Mouse (Mus musculus) lung, embryonic 16.5 days (tissue): ENCODE measurements around the gene Nhsl1. TPM values are rescaled to one million over a fixed set of nuclear protein-coding genes. Genes with fewer than 3 reads are reported as not detected.
A peak's percentile ranks its signal among the peaks of the same experiment; 100 is the strongest.

Experiments used
- ATAC-seq: fragments of 200-750 bp; cut with Nextera tagmentation; 2 replicates; pipeline ENCODE4 v1.8.0; 2017; ENCODE audit warnings: low read depth, mild to moderate bottlenecking, moderate library complexity
- H3K27ac ChIP-seq: fragments of 300-500 bp; sonication (generic); 2 replicates; pipeline ENCODE4 v1.5.1; 2014; ENCODE audit warnings: mild to moderate bottlenecking, control low read depth, low read length
- H3K27me3 ChIP-seq: fragments of 300-500 bp; sonication (generic); 2 replicates; pipeline ENCODE4 v1.6.1; 2014; ENCODE audit warnings: low read depth, low read length, mixed read lengths; ENCODE audit not compliant: control insufficient read depth, insufficient read depth
- H3K36me3 ChIP-seq: fragments of 300-500 bp; sonication (generic); 2 replicates; pipeline ENCODE4 v1.6.1; 2014; ENCODE audit warnings: low read length; ENCODE audit not compliant: control insufficient read depth, insufficient read depth
- H3K4me1 ChIP-seq: fragments of 300-500 bp; sonication (generic); replicated peaks from 2 replicates; pipeline ENCODE4 v1.6.1; 2014; ENCODE audit warnings: low read length, mixed read lengths; ENCODE audit not compliant: control insufficient read depth, insufficient read depth
- H3K4me2 ChIP-seq: fragments of 300-500 bp; sonication (generic); 2 replicates; pipeline ENCODE4 v1.6.1; 2014; ENCODE audit warnings: low read depth, low read length, control low read depth
- H3K4me3 ChIP-seq: fragments of 300-500 bp; sonication (generic); 2 replicates; pipeline ENCODE4 v1.5.1; 2014; ENCODE audit warnings: mild to moderate bottlenecking, low read length, control low read depth
- H3K9ac ChIP-seq: fragments of 300-500 bp; sonication (generic); 2 replicates; pipeline ENCODE4 v1.6.1; 2014; ENCODE audit warnings: low read length, control low read depth
- H3K9me3 ChIP-seq: fragments of 300-500 bp; sonication (generic); 2 replicates; pipeline ENCODE4 v1.6.1; 2016; ENCODE audit warnings: low read length; ENCODE audit not compliant: control insufficient read depth
- WGBS: fragments of 180-500 bp; shearing (Covaris S2); extraction: QIAGEN DNeasy Blood & Tissue Kit; methylation state at CpG from one replicate; pipeline ENCODE4 v1.1.7; 2014; 5-methylcytosine and 5-hydroxymethylcytosine counted together
- polyA plus RNA-seq: library from polyadenylated mRNA; unstranded; fragments of >200 nt; fragmentation: Nextera tagmentation; extraction: Ambion mirVana; gene quantifications from 2 replicates; pipeline ENCODE4 v1.2.1, GENCODE M21; 2015

Gene Nhsl1
- polyA plus RNA-seq, 1 experiment from 2014 or later: 4.6 TPM

DNA sequence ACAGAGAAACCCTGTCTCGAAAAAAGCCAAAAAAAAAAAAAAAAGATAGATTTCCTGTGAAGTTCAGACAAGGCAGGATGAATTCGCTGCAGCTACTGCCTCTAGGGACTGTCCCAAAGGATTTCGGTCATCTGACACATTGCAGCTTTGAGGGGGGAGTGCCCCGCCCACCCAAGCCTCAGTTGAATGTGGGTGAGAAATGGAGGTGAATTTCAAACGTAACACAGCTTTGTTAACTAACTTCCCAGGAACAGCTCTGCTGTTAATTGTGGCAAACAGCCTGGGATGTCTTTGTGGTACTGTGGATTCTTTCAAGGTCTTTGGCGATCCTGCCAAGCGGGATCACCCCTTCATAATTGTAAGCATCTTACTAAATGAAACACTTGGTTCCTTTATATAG lies 67.4 kb downstream of the Nhsl1 start:
- Histone ChIP-seq H3K27me3 (no peaks in the 10 kb centered on the region), H3K4me2 (no peak overlapping the region), H3K9ac (no peak overlapping the region), H3K9me3 (no peaks in the 10 kb centered on the region), H3K4me1 (peaks cover 4% of the 10 kb centered on the region), H3K27ac (no peak overlapping the region), H3K4me3 (no peak overlapping the region), H3K36me3 (no peaks in the 10 kb centered on the region)
- 42% methylated on average over 7 of the region's 7 CpGs for WGBS
- no peak for ATAC-seq

DNA sequence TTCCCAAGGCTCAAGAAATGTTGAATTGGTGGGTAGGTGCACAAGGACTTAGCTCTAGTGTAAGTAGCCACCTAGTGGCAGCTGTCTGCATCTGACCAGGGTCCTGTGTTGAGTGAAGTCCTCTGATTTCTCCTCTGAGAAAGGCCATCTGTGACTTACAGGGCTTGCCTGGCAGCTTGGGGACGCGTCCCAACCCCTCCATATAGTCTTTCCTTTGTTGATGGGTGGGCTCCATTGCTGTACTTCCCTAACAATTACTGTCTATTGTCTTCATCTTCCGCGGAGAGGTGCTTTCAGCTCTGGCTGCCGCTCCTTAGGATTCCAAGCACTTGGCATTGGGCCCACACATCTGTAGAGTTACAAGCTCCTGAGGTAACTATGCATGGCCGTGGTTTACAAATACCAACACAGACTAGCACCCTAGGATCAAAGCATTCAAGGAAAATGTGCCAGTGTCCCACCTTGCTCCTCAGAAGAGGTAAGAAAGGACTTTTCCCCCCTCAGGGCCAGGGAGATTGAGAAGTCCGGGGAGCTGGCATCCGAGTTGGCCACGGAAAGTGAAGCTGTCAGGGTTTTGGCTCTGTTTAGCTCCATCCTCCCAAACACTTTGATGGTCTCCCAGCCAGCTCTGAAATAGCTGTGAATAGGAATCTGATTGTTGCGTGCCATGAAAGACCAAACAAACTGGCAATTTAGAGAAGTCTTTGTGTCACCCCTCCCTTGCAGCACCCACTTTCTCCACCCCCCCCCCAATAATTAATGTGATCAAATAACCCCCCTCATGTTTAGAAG lies 70.2 kb downstream of the Nhsl1 start:
- WGBS: 23% methylated on average over 10 of the region's 10 CpGs
- Histone ChIP-seq H3K9ac (no peak overlapping the region), H3K9me3 (no peaks in the 10 kb centered on the region), H3K27me3 (no peaks in the 10 kb centered on the region), H3K36me3 (no peaks in the 10 kb centered on the region), H3K4me1 (peaks cover 4% of the 10 kb centered on the region), H3K4me2 (peak overlapping the region; percentile 24; the same call in 1 of the 2 replicates), H3K4me3 (no peak overlapping the region), H3K27ac (peak overlapping the region; percentile 38; the same call in 1 of the 2 replicates)
- peak; percentile 90 for ATAC-seq

DNA sequence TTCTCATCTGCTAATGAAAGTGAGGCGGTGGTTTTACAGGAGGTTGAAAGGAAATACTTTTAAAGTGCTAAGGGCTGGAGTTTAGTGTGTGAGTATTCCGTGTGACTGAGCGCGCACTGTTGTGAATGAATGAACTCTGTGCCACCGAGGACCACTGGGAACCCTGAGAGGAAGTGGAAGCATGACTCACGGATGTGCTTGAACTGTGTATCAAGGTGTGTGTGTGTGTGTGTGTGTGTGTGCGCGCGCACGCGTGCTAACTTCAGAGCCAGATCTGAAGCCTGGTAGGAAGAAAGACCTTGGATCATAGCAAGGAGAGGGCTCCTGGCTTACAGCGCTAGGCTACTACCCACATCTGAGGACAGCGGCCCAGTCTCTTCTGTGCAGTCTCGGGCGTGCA lies 71.2 kb downstream of the Nhsl1 start:
- Histone ChIP-seq H3K9me3 (no peaks in the 10 kb centered on the region), H3K4me3 (no peak overlapping the region), H3K4me2 (no peak overlapping the region), H3K27me3 (no peaks in the 10 kb centered on the region), H3K9ac (no peak overlapping the region), H3K27ac (no peak overlapping the region), H3K4me1 (peaks cover 4% of the 10 kb centered on the region), H3K36me3 (no peaks in the 10 kb centered on the region)
- ATAC-seq: no peak
- WGBS: 79% methylated on average over 15 of the region's 15 CpGs

DNA sequence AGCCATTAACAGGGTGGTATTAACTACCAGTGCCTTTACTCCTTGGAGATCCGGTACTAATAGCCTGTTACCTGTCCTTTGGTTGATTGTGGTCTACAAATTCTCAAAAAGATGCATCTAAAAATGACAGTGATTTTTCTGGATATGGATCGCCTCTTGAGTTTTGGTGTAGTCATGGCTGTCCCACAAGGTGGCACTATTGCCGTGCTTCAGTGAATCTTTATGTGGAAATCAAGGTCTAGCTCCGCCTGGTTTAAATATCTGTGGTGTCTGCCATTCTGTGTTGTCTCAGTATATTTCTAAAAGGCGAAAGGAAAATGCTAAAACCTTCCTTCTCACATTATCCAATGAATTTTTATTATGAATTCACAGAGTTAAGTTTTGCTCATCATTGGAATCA lies 72.8 kb downstream of the Nhsl1 start:
- Histone ChIP-seq H3K36me3 (no peaks in the 10 kb centered on the region), H3K27ac (no peak overlapping the region), H3K27me3 (no peaks in the 10 kb centered on the region), H3K9ac (no peak overlapping the region), H3K4me2 (no peak overlapping the region), H3K4me3 (no peak overlapping the region), H3K4me1 (peaks cover 4% of the 10 kb centered on the region), H3K9me3 (no peaks in the 10 kb centered on the region)
- peak; percentile 39; the same call in 1 of the 2 replicates for ATAC-seq
- WGBS: 36% methylated on average over 5 of the region's 5 CpGs

DNA sequence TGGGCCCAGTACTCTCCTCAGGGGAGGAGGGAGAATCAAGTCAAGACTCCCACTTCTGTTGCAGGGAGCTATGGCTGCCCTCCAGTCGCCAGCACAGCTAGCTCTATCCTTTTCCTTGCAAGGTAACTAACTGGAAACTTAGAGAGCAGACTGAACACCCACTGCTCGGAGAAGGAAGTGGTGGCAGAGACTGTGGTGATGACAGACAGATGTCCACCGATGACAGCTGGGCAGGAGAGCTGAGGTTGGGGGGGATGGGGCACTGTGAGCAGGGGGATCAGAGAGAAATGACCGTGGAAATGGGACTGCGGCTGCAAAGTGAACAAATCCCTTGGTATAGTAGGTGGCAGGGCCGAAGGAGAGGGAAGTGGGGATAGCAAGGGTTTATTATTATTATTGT lies 73.5 kb downstream of the Nhsl1 start:
- H3K9ac ChIP-seq: no peak overlapping the region
- no peak overlapping the region for H3K27ac ChIP-seq
- no peaks in the 10 kb centered on the region for H3K9me3 ChIP-seq
- H3K4me3 ChIP-seq: no peak overlapping the region
- no peak overlapping the region for H3K4me2 ChIP-seq
- no peaks in the 10 kb centered on the region for H3K27me3 ChIP-seq
- no peaks in the 10 kb centered on the region for H3K36me3 ChIP-seq
- peaks cover 4% of the 10 kb centered on the region for H3K4me1 ChIP-seq
- 72% methylated on average over 6 of the region's 6 CpGs for WGBS
- no peak for ATAC-seq

DNA sequence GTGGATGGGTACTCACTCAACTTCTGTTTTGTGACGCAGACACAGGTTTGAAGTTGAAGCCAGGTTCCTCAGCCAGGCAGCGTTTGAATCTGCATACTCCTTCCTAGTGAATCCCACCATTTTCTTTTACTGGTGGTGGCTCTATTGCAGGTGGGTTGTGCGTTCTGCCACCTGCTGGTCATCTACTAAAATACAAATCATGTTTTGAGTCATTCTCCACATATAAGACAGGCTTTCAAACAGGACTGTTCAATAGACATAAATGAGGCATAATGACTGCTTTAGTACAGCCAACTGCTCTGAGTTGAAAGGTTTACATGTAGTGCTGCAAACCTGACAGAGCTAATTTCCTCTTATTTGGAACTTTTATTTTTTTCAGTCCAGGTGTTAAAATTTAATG lies 75.0 kb downstream of the Nhsl1 start:
- no peak for ATAC-seq
- no peaks in the 10 kb centered on the region for H3K36me3 ChIP-seq
- WGBS: 55% methylated on average over 3 of the region's 3 CpGs
- no peaks in the 10 kb centered on the region for H3K27me3 ChIP-seq
- no peak overlapping the region for H3K4me3 ChIP-seq
- no peak overlapping the region for H3K27ac ChIP-seq
- no peak overlapping the region for H3K9ac ChIP-seq
- no peak overlapping the region for H3K4me2 ChIP-seq
- H3K4me1 ChIP-seq: peaks cover 4% of the 10 kb centered on the region
- no peaks in the 10 kb centered on the region for H3K9me3 ChIP-seq

DNA sequence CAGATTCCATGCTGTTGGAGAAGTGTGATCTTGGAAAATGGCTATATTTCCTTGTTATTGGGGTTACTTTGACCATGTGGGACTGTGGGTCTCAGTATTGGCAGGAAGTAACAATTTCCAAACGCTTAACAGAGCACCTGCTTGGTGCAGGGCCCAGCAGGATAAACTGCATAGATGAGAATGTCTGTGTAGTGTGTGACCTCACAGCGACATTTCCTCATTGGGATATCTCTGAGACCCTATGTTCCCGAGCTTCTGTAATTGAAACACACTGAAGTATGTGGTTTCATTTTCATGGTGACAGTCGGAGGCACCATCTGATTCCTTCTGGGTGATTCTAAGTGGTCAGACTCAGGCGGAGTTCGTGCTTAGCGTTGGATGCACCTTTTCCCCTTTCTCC lies 75.5 kb downstream of the Nhsl1 start:
- Histone ChIP-seq H3K27me3 (no peaks in the 10 kb centered on the region), H3K4me3 (no peak overlapping the region), H3K4me1 (no peaks in the 10 kb centered on the region), H3K4me2 (no peak overlapping the region), H3K27ac (no peak overlapping the region), H3K36me3 (no peaks in the 10 kb centered on the region), H3K9me3 (no peaks in the 10 kb centered on the region), H3K9ac (no peak overlapping the region)
- no peak for ATAC-seq
- 78% methylated on average over 7 of the region's 7 CpGs for WGBS

DNA sequence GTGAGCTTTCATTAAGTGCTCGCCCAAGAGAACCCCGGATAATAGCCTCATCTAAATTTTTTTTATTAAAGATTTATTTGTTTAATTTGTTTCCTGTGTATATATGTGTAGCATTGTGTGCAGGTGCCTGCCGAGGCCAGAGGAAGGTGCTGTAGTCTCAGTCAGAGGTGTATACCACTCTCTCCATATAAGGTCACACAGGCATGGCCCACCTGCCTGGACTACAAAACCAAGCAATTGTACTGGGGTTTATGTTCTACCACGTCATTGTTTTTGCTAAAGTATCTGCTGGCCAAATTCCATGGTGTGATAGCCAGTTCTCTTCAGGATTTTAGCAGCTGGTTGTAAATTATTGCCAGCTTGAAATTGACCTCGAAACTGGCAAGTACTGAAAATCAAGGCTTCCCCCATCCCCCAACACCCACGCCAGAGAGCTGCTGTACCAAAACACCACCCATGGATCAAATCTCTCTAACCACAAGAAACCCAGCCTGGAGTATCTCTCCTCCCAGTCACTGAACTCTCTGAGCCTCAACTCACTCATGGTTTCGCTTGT lies 81.4 kb downstream of the Nhsl1 start:
- no peak; the same call in 1 of the 2 replicates for ATAC-seq
- no peak overlapping the region for H3K4me2 ChIP-seq
- H3K9ac ChIP-seq: no peak overlapping the region
- no peaks in the 10 kb centered on the region for H3K27me3 ChIP-seq
- H3K9me3 ChIP-seq: no peaks in the 10 kb centered on the region
- no peaks in the 10 kb centered on the region for H3K36me3 ChIP-seq
- WGBS: 60% methylated on average over 7 of the region's 7 CpGs
- no peaks in the 10 kb centered on the region for H3K4me1 ChIP-seq
- H3K27ac ChIP-seq: no peak overlapping the region
- H3K4me3 ChIP-seq: no peak overlapping the region

DNA sequence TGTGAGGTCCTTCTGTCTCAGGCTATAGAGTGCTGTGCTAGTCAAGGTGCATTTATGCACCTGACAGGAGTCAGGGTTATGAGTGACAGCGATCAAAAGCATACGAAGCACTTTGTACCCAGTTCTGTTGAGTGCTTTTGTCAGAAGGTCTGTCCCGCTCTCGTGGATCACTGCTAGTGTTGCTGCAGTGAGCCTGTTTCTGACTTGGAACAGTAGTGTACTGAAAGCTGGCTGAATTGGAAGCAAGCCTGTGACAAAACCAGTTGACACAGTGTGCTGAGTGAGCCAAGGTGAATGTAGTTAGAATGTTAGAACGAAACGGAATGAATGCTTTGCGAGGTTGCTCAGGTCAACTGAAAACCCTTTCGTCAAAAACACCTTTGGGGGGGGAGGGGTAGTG lies 82.2 kb downstream of the Nhsl1 start:
- no peaks in the 10 kb centered on the region for H3K27me3 ChIP-seq
- H3K27ac ChIP-seq: no peak overlapping the region
- 66% methylated on average over 8 of the region's 8 CpGs for WGBS
- no peaks in the 10 kb centered on the region for H3K36me3 ChIP-seq
- H3K9me3 ChIP-seq: no peaks in the 10 kb centered on the region
- H3K4me2 ChIP-seq: no peak overlapping the region
- no peak overlapping the region for H3K4me3 ChIP-seq
- H3K9ac ChIP-seq: no peak overlapping the region
- H3K4me1 ChIP-seq: no peaks in the 10 kb centered on the region
- no peak for ATAC-seq
